Mouse (Mus musculus) ES-E14 (cell line): Measurements from ENCODE around the gene Pin4. TPM values are rescaled to one million over a fixed set of nuclear protein-coding genes. Genes with fewer than 3 reads are reported as not detected.

Source experiments
- DNase-seq: peaks from one replicate; pipeline ENCODE4 v3.0.0-alpha.2; 2013; ENCODE audit warnings: low read depth, low spot score
- H3K27ac ChIP-seq: 2 replicates; pipeline ENCODE4 v1.5.1; 2012; ENCODE audit warnings: low read depth, mild to moderate bottlenecking, low read length, moderate library complexity, mixed read lengths; ENCODE audit not compliant: poor library complexity, insufficient read depth, severe bottlenecking
- H3K36me3 ChIP-seq: 2 replicates; pipeline ENCODE4 v1.6.1; 2012; ENCODE audit warnings: mild to moderate bottlenecking, low read length, moderate library complexity, mixed read lengths; ENCODE audit not compliant: control insufficient read depth, poor library complexity, insufficient read depth, severe bottlenecking
- H3K4me1 ChIP-seq, 2 experiments: fragments of 150-350 bp in 1 of 2; sonication (generic) in 1 of 2; 2 replicates each; pipeline ENCODE4 v1.6.1; 2012; ENCODE audit warnings: low read length in 2 of 2, mild to moderate bottlenecking in 1 of 2, mixed read lengths in 1 of 2; ENCODE audit not compliant: control insufficient read depth in 2 of 2, insufficient read depth in 2 of 2, poor library complexity in 1 of 2
- H3K4me3 ChIP-seq, 2 experiments: fragments of 150-350 bp in 1 of 2; sonication (generic) in 1 of 2; 2 replicates each; pipeline ENCODE4 v1.5.1; 2012; ENCODE audit warnings: low read length in 2 of 2, low read depth in 1 of 2, mild to moderate bottlenecking in 1 of 2, mixed read lengths in 1 of 2; ENCODE audit not compliant: insufficient read depth in 1 of 2, poor library complexity in 1 of 2, severe bottlenecking in 1 of 2
- H3K9ac ChIP-seq: 2 replicates; pipeline ENCODE4 v1.6.1; 2012; ENCODE audit warnings: low read depth, mild to moderate bottlenecking, low read length, mixed read lengths; ENCODE audit not compliant: poor library complexity, insufficient read depth, severe bottlenecking
- H3K9me3 ChIP-seq: fragments of 150-350 bp; sonication (generic); 2 replicates; pipeline ENCODE4 v1.6.1; 2012; ENCODE audit warnings: low read depth, mild to moderate bottlenecking, low read length; ENCODE audit not compliant: control insufficient read depth, insufficient read depth
- CHD2 ChIP-seq: IDR thresholded peaks from 2 replicates; pipeline ENCODE4 v1.6.1; 2014; ENCODE audit warnings: mild to moderate bottlenecking, low read depth, low read length, inconsistent platforms
- HCFC1 ChIP-seq: IDR thresholded peaks from 2 replicates; pipeline ENCODE4 v1.6.1; 2012; ENCODE audit warnings: low read length, inconsistent platforms, borderline replicate concordance; ENCODE audit not compliant: insufficient read depth
- MAFK ChIP-seq: IDR thresholded peaks from 2 replicates; pipeline ENCODE4 v1.6.1; 2014; ENCODE audit warnings: mild to moderate bottlenecking, low read depth, low read length, inconsistent platforms; ENCODE audit not compliant: insufficient read depth
- ZC3H11A ChIP-seq: IDR thresholded peaks from 2 replicates; pipeline ENCODE4 v1.6.1; 2012; ENCODE audit warnings: low read depth, mild to moderate bottlenecking, inconsistent platforms, low read length, borderline replicate concordance
- ZNF384 ChIP-seq: IDR thresholded peaks from 2 replicates; pipeline ENCODE4 v1.6.1; 2012; ENCODE audit warnings: low read depth, low read length, inconsistent platforms
- in situ Hi-C, 2 experiments: fragments of 600-800 bp; cut with MboI; formaldehyde crosslinking; loops; one replicate each; pipeline ENCODE4 v1.15.1; 2025; ENCODE audit warnings: low sequenced_read_pairs in 2 of 2, inconsistent platforms in 1 of 2; ENCODE audit not compliant: unreplicated experiment in 2 of 2
- total RNA-seq: library from RNA; depleted of rRNA; stranded (reverse); fragments of 300-350 nt; gene quantifications from 2 replicates; pipeline ENCODE4 v1.2.3, GENCODE M21; 2012; rRNA removed

Gene Pin4
- 36.4 and 85.2 TPM in 2 replicates for total RNA-seq

GRCm38 (mm10) chrX:102119042-102119864, at the start of gene Pin4:
TSS of gene Pin4 (plus strand) at chrX:102119447.
- H3K9me3 ChIP-seq, result no peaks in the 10 kb centered on the region
- TF ChIP-seq ZC3H11A (no peak), CHD2 (no peak)
- H3K27ac ChIP-seq, result peak within 1 kb of the TSS; percentile 43; the same call in 1 of the 2 replicates
- DNase-seq, result peak; percentile 87
- H3K4me3 ChIP-seq, result peak within 1 kb of the TSS; percentile 87 to 94
- in situ Hi-C loops, result no loop called here
- peaks cover 0 to 2% of the 10 kb centered on the region in 2 experiments; a peak in 2 of 4 replicates for H3K4me1 ChIP-seq
- H3K36me3 ChIP-seq, result 0 out of 2 replicates have a peak, but pooled peaks cover 2% of the 10 kb centered on the region
- peak within 1 kb of the TSS; percentile 95 for H3K9ac ChIP-seq

GRCm38 (mm10) chrX:102070591-102071471, 48.4 kb upstream of the Pin4 start, which contains the start of gene Rtl5:
TSS of gene Rtl5 (minus strand) at chrX:102071304.
- no peaks in the 10 kb centered on the region for H3K36me3 ChIP-seq
- in situ Hi-C loops, result no loop called here
- H3K9me3 ChIP-seq, result no peaks in the 10 kb centered on the region

GRCm38 (mm10) chrX:102071517-102071916, 47.7 kb upstream of the Pin4 start:
- Histone ChIP-seq H3K27ac (no peak overlapping the region), H3K4me1 (0 out of 4 replicates have a peak, but pooled peaks cover 0 to 3% of the 10 kb centered on the region in 2 experiments), H3K4me3 (peak overlapping the region; percentile 52 to 66; a peak in 3 of 4 replicates), H3K9me3 (no peaks in the 10 kb centered on the region), H3K9ac (no peak overlapping the region), H3K36me3 (no peaks in the 10 kb centered on the region)
- in situ Hi-C loops, result no loop called here
- DNase-seq, result no peak
- TF ChIP-seq ZNF384 (no peak), ZC3H11A (no peak), CHD2 (no peak), HCFC1 (no peak), MAFK (no peak)

More at GRCm38 (mm10) chrX:102070591-102071471, 48.4 kb upstream of the Pin4 start, which contains the start of gene Rtl5:
- peak; percentile 37 for DNase-seq
- TF ChIP-seq CHD2 (no peak), HCFC1 (no peak), ZC3H11A (no peak), ZNF384 (no peak), MAFK (no peak)
- 0 out of 4 replicates have a peak, but pooled peaks cover 0 to 3% of the 10 kb centered on the region in 2 experiments for H3K4me1 ChIP-seq
- peak within 1 kb of the TSS; percentile 52 to 66 for H3K4me3 ChIP-seq
- no peak within 1 kb of the TSS for H3K27ac ChIP-seq
- H3K9ac ChIP-seq, result peak within 1 kb of the TSS; percentile 34; the same call in 1 of the 2 replicates

GRCm38 (mm10) chrX:102073605-102074325, 45.5 kb upstream of the Pin4 start:
- in situ Hi-C loops, result no loop called here
- DNase-seq, result no peak
- no peaks in the 10 kb centered on the region for H3K9me3 ChIP-seq
- no peak overlapping the region for H3K9ac ChIP-seq
- no peak overlapping the region for H3K4me3 ChIP-seq
- H3K27ac ChIP-seq, result no peak overlapping the region
- H3K36me3 ChIP-seq, result no peaks in the 10 kb centered on the region
- H3K4me1 ChIP-seq, result 0 out of 4 replicates have a peak, but pooled peaks cover 0 to 3% of the 10 kb centered on the region in 2 experiments
- TF ChIP-seq CHD2 (no peak), MAFK (no peak), ZNF384 (no peak), HCFC1 (no peak), ZC3H11A (no peak)
